Mouse (Mus musculus) Patski (cell line): ENCODE measurements around the gene Swap70. TPM values are rescaled to one million over a fixed set of nuclear protein-coding genes. Genes with fewer than 3 reads are reported as not detected.

Source experiments
- ATAC-seq: fragments of 100-300 bp; one replicate; pipeline ENCODE4 v1.8.0; 2021
- CTCF ChIA-PET: fragments of 350-600 bp; sonication (Branson Sonifier 250); formaldehyde crosslinking; loops from one replicate; lab custom pipeline; 2022; ENCODE audit warnings: inconsistent platforms; lab: Charles Lee
- POLR2A ChIA-PET: fragments of 350-600 bp; sonication (Branson Sonifier 250); formaldehyde crosslinking; loops from one replicate; lab custom pipeline; 2022; ENCODE audit warnings: antibody characterized with exemption, inconsistent platforms; lab: Charles Lee
- DNase-seq: peaks from one replicate; pipeline ENCODE4 v3.0.0-alpha.2; 2011; ENCODE audit warnings: low read depth, low spot score
- H3K27me3 ChIP-seq: fragments of 371-371 bp; one replicate; pipeline ENCODE4 v1.5.1; 2021
- CTCF ChIP-seq: fragments of 100-300 bp; IDR thresholded peaks from one replicate; pipeline ENCODE4 v1.5.1; 2021
- in situ Hi-C: fragments of 300-500 bp; cut with MboI; formaldehyde crosslinking; loops from 3 replicates; pipeline ENCODE4 v1.11.1; 2018; ENCODE audit warnings: low pct_unique_long_range_greater_than_20kb, mixed read lengths
- polyA plus RNA-seq: library from polyadenylated mRNA; unstranded; gene quantifications from one replicate; pipeline ENCODE4 v1.2.3, GENCODE M21; 2021

Swap70 gene
- polyA plus RNA-seq, 1 experiment from 2014 or later: 34.0 TPM

DNA sequence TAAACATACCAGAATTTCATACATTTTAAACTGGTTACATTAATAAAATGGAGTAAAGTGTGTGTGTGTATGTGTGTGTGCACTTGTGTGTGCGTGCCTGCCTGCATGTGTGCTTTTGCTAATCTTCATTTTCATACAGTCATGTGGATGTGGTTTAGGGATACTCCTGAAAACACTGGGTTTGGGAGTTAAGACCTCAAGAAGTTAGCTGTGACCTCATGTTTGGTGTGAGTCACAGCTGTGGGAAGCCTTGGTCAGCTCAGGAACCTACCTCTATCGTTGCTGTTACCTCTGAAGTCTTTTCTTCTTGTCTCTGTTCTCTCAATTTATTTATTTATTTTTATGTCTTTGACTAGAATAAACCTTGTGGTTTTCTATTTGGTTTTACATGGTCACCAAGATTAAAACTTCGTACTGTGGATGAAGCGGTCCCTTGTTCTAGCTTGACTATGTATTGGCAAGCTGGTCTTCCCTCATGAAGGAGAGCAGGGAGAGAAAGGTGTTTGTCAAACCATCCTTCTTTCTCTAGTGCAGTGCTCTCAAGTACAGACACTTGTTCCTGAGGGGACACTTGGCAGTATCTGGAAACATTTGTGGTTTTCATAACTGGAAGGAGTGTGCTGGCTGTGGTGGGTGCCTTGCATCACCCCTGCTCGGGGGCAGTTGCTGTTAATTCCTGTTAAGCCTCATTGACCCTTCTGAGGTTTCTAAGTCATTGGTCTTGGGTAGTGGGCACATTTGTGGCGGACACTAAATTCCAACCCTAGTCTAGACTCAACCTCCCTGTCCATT, 62.2 kb downstream of the Swap70 start:
- ChIA-PET POLR2A (interaction anchor here (0.5 to 0.7 kb wide), 2 partner anchors 35 to 89 kb away, joined by 3 read pairs; no protein-coding TSS in a partner anchor), CTCF (interaction anchor here (1.2 to 2.0 kb wide), 2 partner anchors 11 to 14 kb away, joined by 4 to 9 read pairs; no protein-coding TSS in a partner anchor)
- DNase-seq (peak; percentile 88), ATAC-seq (peak; percentile 73)
- no peaks in the 10 kb centered on the region for H3K27me3 ChIP-seq
- TF ChIP-seq CTCF: no peak
- in situ Hi-C loops: loop anchor here (10.0 kb wide), 2 partner anchors 261 to 511 kb away; no protein-coding TSS in a partner anchor

DNA sequence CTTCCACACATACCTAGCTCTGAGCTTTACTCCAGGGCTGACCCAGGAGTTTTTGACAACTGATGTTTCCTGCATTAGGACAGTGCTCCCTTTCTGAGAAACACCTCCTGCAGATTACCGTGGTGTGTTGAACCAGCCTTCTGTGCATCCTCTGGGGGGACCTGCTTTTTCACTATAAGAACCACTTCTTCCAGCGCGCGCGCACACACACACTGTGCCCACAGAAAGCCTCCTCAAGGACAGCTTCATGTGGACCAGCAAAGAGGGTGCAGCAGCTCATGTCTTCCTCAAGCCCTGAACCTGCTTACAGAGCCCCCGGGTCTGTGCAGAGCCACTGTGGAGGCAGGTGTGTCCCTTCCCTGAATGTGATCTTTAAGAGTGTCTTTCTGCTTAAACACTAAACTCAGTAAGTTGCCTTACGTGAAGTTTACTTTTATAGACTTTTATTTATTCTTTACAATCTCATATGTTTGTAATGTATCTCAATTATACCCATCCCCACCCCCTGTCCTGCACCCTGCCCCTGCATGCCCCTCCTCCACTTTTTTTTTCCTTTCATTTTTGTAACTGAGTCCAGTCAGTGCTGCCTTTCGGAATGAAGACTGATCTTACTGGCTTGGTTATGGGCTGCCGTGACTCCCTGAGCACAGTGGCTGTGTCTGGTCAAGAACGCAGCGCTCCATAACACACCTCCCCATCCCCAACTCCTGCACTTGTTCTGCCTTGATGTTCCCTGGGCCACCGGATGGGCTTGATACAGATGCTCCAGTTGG, 63.8 kb downstream of the Swap70 start:
- ATAC-seq (no peak), DNase-seq (no peak)
- in situ Hi-C loops: loop anchor here (5.0 to 10.0 kb wide), 4 partner anchors 147 to 510 kb away; partner anchors contain the start of gene Adm
- CTCF ChIA-PET: interaction anchor here (1.0 to 1.8 kb wide), 3 partner anchors 53 to 153 kb away, joined by 3 to 8 read pairs (median 4); no protein-coding TSS in a partner anchor
- no peak for TF ChIP-seq CTCF
- H3K27me3 ChIP-seq: no peaks in the 10 kb centered on the region
- POLR2A ChIA-PET: interaction anchor here (0.9 to 1.1 kb wide), 3 partner anchors 13 to 155 kb away, joined by 3 read pairs; no protein-coding TSS in a partner anchor

DNA sequence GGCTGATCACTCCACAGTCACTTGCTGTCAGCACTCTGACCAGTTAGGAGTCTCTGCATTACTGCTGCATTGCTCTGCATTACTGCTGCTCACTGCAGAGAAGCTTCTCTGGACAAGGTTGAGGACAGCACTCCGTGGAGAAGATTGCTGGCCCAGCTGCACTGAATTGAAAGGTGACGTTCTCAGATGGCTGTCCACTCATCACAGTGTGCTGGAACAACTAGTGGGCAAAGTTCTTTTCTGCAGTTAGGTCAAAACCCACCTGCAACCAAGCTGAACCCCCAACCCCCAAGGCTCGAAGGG, 64.3 kb downstream of the Swap70 start:
- DNase-seq (no peak), ATAC-seq (no peak)
- H3K27me3 ChIP-seq: no peaks in the 10 kb centered on the region
- ChIA-PET POLR2A (interaction anchor here (1.0 kb wide), 1 partner anchor 155 kb away, joined by 3 read pairs; no protein-coding TSS in a partner anchor), CTCF (interaction anchor here (1.0 to 3.5 kb wide), 7 partner anchors 12 to 187 kb away, joined by 3 to 14 read pairs (median 4); no protein-coding TSS in a partner anchor)
- in situ Hi-C loops: loop anchor here (5.0 to 10.0 kb wide), 4 partner anchors 147 to 509 kb away; partner anchors contain the start of gene Adm
- TF ChIP-seq CTCF: no peak

DNA sequence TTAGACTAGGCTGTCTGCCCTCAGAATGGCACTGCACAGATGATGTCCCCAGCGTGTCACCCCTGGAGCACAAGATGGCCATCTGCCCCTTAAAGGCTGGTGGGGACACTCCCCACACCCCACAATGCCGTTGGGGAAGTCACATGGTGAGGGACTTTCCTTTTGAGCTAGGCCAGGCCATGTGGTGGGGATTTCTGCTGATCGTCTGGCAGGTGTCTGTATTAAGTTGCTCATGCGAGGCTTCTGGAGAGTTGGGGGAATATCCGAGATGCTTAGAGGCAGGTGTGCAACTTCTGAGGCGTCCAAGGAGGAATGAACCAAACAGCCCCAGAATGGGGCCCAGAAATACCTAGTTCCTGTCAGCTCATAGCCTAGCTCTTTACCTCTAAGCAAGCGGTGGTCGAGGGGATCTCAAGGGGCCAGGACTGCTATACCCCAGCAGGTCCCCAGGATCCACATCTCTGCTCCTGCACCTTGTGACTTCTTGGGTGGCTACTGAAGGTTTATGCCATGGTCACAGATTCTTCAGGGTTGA, 64.8 kb downstream of the Swap70 start:
- no peak for TF ChIP-seq CTCF
- in situ Hi-C loops: loop anchor here (5.0 to 10.0 kb wide), 4 partner anchors 146 to 509 kb away; partner anchors contain the start of gene Adm
- POLR2A ChIA-PET: interaction anchor here (1.0 to 1.6 kb wide), 2 partner anchors 11 to 154 kb away, joined by 3 to 4 read pairs; no protein-coding TSS in a partner anchor
- no peak for DNase-seq
- H3K27me3 ChIP-seq: no peaks in the 10 kb centered on the region
- CTCF ChIA-PET: interaction anchor here (0.9 to 3.5 kb wide), 10 partner anchors 11 to 403 kb away, joined by 3 to 14 read pairs (median 4); no protein-coding TSS in a partner anchor
- no peak for ATAC-seq

DNA sequence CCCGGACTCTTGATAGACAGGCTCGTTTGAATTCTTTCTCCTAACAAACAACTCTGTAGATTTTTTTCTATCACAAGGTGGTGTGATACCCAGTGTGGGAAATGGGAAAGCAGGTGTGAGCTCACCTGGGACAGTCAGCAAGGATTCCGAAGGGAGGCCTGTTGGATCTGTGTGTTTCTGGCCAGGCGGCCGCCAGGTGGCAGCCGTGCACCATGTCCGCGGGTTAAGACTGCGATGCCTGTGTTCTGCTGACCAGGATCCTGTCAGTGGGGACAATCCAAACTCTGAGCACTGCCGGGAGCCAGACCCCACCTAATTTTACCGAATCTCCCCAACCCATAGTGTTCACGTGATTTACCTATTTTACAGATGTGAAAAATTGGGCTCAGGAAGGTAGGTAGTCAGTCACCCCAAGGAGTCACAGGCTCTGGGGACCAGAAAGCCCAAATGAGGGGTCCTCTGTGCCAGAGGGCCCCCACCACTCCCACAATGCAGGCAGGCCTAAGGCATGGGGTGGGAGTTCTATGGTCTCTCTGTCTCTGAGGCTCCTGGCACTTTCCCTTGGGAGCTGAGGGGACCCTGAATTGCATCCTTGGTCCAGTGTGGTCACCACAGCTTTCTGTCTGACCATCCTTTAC, 65.4 kb downstream of the Swap70 start:
- H3K27me3 ChIP-seq: no peaks in the 10 kb centered on the region
- ChIA-PET CTCF (interaction anchor here (0.9 to 3.5 kb wide), 11 partner anchors 11 to 402 kb away, joined by 3 to 14 read pairs (median 5); no protein-coding TSS in a partner anchor), POLR2A (interaction anchor here (0.6 to 1.6 kb wide), 4 partner anchors 10 to 344 kb away, joined by 3 to 7 read pairs (median 4); no protein-coding TSS in a partner anchor)
- in situ Hi-C loops: loop anchor here (5.0 to 10.0 kb wide), 4 partner anchors 145 to 508 kb away; partner anchors contain the start of gene Adm
- no peak for TF ChIP-seq CTCF
- ATAC-seq (no peak), DNase-seq (no peak)

DNA sequence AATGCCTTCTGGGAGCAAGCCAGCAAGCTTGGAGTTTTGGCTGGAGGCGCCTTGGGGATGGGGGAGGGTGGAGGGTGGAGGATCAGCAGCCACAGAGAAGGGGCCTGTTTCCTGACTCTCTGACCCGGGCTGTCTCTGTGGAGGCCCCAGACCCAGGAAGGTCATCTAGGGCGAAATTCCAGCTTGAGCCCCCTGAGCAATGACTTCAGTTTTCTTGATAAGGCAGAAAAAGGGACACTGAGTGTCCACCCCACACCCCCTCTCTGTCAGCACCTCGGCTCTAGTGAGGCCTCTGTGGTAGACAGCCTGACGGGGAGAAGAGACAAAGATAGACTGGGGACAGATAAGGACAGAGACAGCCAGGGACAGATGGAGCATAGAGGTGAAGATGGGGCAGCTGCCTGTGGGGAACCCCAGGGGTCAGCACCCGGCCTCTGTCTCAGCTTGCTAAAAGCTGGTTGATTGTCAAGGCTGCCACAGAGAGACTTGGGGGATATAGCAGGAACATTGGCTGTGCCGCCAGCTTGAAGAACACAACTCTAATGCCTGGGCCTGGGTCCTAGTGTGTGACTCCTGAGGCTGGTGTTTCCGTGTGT, 66.1 kb downstream of the Swap70 start:
- in situ Hi-C loops: loop anchor here (5.0 to 10.0 kb wide), 4 partner anchors 145 to 507 kb away; partner anchors contain the start of gene Adm
- H3K27me3 ChIP-seq: no peaks in the 10 kb centered on the region
- POLR2A ChIA-PET: interaction anchor here (0.6 to 1.6 kb wide), 4 partner anchors 10 to 343 kb away, joined by 3 to 7 read pairs (median 4); no protein-coding TSS in a partner anchor
- CTCF ChIA-PET: interaction anchor here (0.6 to 3.5 kb wide), 8 partner anchors 7 to 401 kb away, joined by 3 to 14 read pairs (median 4); no protein-coding TSS in a partner anchor
- no peak for ATAC-seq
- no peak for TF ChIP-seq CTCF
- DNase-seq: no peak

DNA sequence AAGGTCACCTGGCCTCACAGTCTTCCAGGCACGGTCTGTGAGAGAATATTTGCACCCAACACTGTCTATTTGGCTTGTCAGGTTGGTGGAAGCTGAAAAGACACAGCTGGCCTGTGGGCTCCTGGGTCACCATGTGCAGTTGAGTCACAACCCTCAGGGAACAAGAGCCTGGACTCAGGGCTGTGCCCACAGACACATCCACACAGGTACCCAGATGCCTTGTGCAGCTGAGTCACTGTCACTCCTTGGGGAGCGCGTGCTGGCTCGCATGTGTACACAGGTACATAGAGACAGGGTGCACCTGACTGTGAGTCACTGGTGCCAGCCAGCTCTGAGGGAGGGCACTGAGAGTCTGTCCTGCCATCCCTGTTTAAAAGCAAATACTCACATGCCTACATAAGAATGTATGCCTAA, 66.7 kb downstream of the Swap70 start:
- ChIA-PET CTCF (interaction anchor here (0.6 to 3.5 kb wide), 7 partner anchors 8 to 358 kb away, joined by 3 to 14 read pairs (median 4); no protein-coding TSS in a partner anchor), POLR2A (interaction anchor here (1.1 kb wide), 1 partner anchor 9 kb away, joined by 4 read pairs; no protein-coding TSS in a partner anchor)
- TF ChIP-seq CTCF: no peak
- ATAC-seq: peak; percentile 27
- DNase-seq: no peak
- in situ Hi-C loops: loop anchor here (5.0 to 10.0 kb wide), 4 partner anchors 144 to 507 kb away; partner anchors contain the start of gene Adm
- no peaks in the 10 kb centered on the region for H3K27me3 ChIP-seq

DNA sequence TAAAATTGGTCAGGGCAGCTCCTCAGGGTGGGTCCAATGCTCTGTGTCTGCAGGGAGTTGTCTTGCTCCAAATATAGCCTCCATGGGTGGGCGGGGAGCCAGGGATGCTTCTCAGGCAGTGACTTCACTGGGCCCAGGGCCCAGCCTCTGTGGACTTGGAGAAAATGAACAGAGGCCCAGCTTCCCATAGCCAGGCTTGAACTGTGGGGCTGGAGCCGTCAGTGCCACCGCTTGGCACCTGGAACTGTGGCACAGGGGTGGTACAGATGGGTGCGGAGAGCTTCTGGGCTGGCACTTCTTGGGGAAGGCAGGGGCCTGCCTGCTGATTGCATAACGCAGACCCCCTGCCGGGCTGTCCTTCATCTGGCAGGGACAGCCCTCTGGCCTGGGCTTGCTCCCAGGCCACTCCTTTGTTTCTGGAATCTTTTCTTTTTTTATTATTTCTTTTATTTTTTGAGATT, 67.2 kb downstream of the Swap70 start:
- DNase-seq (no peak), ATAC-seq (peak; percentile 20)
- H3K27me3 ChIP-seq: no peaks in the 10 kb centered on the region
- ChIA-PET CTCF (interaction anchor here (0.9 to 3.5 kb wide), 5 partner anchors 9 to 341 kb away, joined by 3 to 14 read pairs (median 10); no protein-coding TSS in a partner anchor), POLR2A (interaction anchor here (1.1 kb wide), 1 partner anchor 9 kb away, joined by 4 read pairs; no protein-coding TSS in a partner anchor)
- TF ChIP-seq CTCF: no peak
- in situ Hi-C loops: loop anchor here (5.0 to 10.0 kb wide), 4 partner anchors 144 to 506 kb away; partner anchors contain the start of gene Adm
